Mouse (Mus musculus): ENCODE results near the gene Jph3.

Gene Jph3

DNA sequence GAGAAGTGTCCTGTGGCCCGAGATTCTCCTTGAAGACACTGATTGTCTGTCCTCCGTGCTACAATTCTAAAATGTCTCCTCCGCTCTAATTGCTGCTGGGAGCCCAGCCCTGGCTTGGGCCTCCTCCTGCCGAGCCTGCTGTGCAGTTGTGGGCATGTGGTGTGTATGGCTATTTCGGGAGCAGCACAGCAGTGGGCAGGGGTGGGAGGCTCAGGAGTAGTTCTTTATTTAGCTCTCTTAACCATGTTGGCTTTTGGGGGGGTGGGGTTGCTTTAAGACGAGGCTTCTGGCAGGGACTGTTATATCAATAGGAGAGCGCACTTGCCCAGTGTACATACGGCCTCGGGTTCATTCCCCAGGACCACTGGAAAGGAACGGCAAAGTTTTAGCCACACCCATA is 57.1 kb downstream of the Jph3 start:
- DNase-seq (ENCODE audit: low spot score in 2 of 2) = peak; percentile 49 to 77

DNA sequence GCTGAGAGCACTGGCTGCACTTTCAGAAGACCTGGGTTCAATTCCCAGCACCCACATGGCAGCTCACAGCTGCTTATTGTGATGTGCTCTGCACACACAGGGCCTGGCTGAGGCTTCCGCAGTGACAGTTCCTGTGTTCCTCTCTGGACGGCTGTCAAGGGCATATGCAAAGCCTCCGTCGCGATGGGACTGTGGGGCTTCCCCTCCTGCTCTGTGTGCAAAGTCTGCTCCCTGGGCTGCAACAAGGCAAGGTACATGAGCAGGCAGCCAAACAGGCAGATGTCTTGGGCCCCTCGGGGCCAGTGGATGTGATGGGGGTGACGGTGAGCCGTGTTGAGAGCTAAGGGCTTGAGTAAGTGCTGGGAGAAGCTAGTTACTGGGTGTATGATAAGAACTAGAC is 59.4 kb downstream of the Jph3 start:
- no peak for DNase-seq (ENCODE audit: low spot score in 2 of 2)

DNA sequence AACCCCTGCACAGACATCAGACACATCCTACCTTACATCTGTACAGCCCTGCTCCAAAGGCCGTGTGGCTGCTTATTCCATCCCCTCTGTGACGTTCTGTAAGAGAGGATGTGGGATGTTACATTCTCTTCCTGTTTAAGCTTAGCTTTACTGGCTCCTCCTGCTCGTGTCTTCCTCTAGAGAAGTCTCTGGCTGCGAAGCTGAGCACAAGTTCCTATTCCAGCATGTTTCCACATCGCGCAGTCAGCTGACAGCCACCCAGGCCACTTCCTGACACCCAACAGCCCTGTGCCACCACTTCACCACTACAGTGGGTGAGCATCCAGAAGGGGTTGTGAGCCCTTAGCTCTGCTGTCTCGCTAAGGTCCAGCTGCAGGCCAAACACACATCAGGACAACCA is 62.7 kb downstream of the Jph3 start:
- no peak for DNase-seq (ENCODE audit: low spot score in 2 of 2)

DNA sequence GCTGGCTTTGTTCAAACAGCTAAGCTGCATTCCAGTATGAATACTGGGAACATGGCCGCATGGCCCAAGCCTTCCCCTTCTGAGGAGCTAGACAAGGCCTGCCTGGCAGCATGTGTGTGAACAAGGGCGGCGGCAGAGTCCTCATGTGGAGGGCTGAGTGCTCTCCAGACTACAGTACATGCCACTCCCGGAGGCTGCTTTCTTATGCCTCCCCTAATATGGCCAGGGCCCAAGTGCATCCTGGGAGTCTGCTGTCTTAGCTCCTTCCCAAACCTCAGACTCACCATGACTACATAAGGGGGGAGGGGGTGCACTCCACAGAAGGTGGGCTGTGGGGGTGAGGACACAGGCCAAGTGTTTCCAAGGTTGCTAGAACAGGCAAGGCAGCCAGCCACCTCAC is 63.2 kb downstream of the Jph3 start:
- no peak for DNase-seq (ENCODE audit: low spot score in 2 of 2)

DNA sequence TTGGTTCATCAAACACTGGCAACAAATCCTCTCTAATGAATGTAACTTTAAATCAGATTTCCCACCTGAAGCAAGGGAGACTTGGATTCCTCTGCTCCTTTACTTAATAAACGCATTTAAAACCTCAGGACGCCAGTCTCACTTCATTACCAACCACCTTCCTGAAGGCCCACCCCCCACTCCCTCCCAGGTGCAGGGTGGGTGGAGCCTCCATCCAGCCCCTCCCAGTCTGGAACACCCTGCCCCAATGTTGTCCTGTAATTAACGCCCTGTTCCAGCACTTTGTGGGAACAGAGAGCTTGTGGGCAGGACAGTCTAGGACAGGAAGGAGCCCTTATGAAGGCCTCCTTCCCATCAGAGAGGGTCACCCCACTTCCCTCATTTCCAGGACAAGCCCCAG is 64.7 kb downstream of the Jph3 start:
- DNase-seq (ENCODE audit: low spot score in 2 of 2) = no peak

DNA sequence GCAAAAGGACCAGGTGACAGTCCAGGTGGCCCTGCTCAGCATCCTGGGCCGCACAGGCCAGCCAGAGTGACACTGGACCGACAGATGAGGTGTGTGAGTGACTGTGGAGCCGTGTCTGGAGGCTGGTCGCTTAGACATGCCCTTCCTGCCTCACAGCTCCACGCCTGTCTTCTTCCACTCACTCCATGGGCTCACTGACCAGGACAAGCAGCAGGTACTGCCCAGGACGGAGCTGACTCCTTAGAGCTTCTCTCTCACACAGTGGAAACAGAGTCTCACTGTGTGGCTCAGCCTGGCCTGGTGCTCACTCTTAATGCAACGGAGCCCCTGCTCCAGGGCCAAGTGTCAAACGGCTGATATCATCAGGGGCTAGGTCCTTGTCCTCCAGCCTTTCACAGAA is 66.0 kb downstream of the Jph3 start:
- no peak for DNase-seq (ENCODE audit: low spot score in 2 of 2)

DNA sequence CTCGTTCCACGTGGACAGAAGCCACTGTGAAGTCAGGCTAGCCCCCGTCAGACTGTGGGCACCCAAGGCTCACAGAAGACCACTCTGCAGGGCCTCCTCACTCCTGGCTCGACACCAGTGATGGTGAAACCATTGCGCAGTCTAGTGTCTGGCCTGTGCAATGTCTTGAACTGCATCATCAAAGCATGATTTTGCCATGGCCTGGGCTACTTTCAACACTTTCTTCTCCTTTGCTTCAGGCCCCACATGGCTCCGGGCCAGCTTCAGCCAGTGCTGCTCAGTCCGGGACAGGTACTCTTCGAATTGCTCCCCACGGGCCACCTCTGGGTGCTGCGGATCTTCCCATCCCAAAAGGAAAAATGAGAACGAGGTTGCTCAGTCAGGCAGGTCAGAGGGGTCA is 67.0 kb downstream of the Jph3 start:
- DNase-seq (ENCODE audit: low spot score in 2 of 2) = no peak

DNA sequence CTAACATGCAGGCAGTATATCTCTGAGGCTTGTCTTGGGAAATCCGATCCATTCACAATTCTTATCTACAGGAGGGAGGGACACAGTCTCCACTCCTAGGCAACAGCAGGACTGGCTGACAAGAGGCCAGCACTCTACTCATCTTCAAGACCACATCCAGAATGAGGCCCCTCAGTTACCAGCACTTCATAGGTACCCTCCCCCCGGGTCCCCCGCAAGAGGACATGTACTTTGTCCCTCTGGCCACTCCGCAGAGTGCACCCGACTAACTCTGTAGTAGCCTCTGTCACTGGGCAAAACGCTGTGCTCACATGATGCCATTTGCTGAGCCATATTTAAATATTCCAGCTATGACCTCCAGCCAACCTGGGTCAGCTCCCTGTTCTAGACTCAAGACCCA is 69.0 kb downstream of the Jph3 start:
- no peak for DNase-seq (ENCODE audit: low spot score in 2 of 2)

DNA sequence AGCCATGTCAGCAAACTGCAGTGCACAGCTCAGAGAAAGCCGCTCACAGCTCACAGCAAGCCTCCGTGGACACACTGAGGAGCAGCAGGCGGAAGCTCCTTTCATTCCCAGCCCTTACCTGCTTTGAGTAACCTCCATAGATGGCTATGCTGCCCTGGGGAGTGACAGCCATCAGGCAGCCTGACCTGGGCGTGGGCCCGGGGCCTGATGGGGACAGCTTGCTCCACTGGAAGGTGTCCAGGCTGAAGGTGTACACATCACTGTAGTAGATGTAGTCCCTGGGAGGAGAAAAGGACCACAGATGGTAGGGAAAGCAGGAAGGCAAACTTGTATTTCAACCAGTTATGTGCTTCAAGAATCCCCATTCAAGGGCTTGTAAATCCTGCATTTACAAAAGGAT is 75.4 kb downstream of the Jph3 start:
- DNase-seq (ENCODE audit: low spot score in 2 of 2) = no peak

DNA sequence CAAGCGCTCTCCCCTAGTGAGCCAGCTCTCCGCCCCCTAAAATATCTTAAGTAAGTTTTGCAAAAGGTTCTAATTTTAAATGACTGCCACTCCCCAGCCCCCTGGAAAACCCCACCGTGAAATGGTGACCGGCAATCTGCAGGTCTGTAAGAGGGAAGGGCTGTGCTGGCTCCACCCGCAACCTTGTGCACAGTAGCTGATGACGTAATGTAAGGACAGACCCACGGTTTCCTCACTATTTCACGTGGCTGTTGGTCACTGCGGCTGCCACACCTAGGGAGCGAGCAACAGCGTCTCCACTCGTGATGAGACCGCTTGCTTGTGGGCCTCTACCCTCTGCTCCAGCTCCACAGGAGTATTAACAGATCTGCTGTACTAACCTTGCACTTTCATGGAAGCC is 76.7 kb downstream of the Jph3 start:
- DNase-seq (ENCODE audit: low spot score in 2 of 2) = no peak

DNA sequence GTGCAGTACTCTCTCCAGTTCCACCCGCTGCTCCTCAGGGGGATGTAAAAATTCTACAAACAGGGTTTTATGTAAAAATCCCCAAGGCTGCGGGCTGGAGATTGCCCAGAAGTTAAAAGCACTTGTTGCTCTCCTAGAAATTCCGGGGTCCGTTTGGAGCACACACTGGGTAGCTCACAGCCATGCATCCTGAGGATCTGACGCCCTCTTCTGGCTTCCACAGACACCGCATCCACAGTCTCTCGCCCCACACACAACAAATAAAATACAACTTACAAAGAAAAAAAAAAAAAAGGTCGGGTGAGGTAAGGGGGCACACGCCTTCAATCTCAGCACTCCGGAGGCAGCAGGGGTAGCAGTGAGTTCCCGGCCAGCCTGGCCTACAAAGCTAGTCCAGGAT is 78.6 kb downstream of the Jph3 start:
- DNase-seq (ENCODE audit: low spot score in 2 of 2) = no peak

DNA sequence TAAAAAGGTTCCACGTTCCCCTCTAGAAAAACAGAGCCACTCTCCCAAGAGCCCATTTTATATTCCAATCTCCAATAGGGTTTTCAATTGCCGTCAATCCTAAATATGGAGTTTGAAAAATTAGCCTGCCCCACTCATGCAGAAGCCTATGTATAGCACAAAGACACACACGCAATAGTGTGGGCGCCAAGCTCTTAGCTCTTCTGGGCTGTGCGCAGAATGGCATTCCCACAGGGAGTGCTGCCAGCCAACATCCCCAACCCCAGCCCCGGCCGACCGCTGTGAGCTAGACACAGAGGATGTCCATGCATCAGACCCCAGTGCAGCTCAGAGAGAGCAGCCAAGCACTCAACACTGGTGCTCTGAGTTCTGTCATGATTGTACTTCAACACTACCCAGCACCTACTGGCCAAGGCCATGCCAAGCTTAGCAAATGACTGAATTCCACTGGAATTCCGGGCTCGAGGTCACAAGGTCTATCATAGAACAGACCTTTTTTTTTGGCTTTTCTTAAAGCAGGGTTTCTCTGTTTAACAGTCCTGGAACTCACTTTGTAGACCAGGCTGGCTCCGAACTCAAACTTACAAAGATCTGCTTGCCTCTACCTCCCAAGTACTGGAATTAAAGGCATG is 80.2 kb downstream of the Jph3 start:
- peak in 1 of 2 experiments; percentile 68 for DNase-seq (ENCODE audit: low spot score in 2 of 2)

DNA sequence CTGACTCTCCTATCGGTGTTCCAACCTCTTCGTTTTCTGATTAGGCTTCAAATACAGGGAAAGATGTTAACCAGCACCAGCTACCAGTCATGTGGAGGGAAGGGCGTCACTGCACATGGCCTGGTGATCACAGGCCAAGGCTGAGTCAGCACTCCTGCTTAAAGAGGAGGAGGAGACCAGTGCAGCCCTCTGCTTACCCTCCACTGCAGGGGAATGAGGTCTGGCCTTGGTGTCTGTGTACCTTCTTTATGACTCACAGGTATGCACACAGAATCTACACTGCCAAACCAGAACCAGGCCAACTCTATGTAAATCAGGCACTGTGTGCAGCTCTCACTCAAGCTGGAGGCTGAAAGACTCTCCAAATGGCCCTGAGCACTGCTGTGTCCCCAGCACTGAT is 82.1 kb downstream of the Jph3 start:
- no peak for DNase-seq (ENCODE audit: low spot score in 2 of 2)

DNA sequence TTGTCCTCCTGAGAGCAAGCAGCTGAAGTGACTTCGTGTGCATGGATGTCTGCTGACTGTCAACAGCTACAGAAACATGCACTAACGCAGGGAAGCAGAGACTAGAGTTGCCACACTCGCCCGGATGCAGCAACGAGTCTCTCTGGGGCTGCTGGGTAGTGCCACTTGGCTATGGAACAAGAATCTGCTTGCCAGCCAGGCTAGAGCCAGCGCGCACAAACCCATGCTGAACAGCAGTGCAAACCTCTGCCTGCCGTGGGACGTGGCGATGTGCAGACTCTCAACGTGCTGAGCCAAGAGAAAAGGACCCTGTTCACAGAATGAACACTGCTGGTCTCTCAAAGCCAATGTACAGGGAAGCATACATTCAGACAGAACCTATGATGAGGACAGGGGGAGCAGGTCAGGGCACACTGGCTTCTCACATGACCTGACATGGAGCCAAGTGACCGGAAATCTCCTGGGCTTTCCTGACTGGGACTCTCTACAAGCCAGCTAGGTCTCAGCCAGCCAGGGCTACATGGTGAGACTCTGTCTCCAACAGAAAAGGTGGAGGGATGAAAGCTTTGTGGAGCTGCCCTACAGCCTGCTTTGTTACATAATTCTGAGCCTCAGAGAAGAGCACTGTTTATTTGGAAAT is 82.6 kb downstream of the Jph3 start:
- DNase-seq (ENCODE audit: low spot score in 2 of 2) = no peak

DNA sequence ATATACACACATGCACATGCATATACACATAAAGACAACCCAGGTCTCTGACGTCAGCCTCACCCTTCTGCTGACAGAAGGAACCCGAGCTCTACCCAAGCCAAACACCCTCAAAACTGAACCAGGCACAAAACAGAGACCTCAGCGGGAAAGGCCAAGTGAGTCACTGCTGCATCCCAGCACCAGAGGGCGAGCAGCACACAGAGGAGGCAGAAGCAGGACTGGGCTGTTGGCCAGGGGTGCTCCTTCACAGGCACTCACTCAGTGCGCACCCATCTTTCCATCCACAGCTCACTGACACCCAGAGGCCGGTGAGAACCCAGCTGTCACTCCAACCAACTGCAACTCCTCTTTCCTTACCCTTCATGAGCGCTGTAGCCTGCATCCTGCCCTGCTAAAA is 88.8 kb downstream of the Jph3 start:
- DNase-seq (ENCODE audit: low spot score in 2 of 2) = no peak

DNA sequence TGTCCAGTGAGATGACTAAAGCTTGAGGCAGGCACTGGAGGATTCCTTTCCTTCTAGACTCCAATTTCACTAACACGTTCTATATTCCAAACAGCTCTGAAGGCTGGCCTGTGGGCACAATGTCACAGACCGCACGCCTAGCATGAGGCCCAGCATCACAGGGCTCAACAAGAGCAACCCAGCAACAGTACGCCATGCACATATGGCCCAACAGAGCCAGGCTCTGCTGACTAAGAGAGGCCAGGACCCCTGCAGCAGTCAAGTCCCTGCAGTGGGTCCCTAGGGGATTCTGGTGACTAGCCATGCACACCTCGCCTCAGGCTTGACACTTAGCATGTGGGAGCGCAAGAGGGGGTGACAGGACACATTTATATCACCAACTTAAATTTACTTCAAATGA is 91.4 kb downstream of the Jph3 start:
- DNase-seq (ENCODE audit: low spot score in 2 of 2) = no peak

DNA sequence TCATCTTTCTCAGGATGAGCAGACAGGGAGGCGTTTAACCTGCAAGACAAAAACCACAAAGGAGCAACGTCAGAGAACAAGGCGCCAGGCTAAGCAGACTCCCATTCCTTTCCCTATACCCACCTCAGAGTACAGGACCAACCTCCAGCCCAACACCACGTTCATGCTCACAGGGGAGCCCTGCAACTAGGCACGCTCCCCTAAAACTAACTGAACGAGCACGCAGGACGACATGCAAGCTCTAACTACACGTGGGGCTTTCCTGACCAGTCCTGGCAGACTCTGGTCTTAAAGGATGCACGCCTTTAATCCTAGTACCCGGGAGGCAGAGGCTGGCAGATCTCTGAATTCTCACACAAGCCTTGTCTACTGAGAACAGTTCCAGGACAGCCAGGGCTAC is 91.9 kb downstream of the Jph3 start:
- no peak for DNase-seq (ENCODE audit: low spot score in 2 of 2)

DNA sequence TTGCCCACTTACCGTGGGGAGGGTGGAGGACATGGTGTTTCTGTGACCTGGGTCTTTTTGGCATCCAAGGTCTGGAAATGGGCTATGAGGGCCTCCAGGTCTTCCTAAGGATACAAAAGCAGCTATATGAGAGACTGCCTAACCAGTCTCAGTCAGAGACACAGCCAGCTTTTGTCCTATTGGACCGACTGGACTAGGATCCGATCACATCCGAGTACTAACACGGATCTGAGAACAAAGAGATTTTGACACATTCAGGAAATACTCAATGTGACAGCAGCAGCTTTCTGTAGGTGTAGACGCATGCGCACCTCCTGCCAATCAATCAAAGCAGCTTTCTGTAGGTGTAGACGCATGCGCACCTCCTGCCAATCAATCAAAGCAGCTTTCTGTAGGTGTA is 92.3 kb downstream of the Jph3 start:
- DNase-seq (ENCODE audit: low spot score in 2 of 2) = no peak

DNA sequence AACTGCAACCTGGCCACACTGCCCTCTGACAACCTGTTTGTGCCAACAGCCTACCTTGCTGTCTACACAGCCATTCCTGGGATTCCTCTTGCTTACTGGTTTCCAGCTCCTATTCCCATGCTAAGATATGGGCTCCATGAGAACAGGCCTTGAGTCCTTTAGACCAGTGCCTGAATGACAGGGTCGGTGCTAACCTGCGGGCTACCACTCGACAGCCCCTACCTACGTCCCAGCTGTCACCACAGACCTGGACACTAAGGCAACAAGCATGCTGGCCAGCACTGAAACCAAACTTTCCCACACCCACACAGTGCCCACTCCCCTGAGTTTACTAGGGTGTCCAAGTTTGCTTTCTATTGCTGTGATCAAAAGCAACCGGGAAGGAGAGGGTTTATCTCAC is 98.3 kb downstream of the Jph3 start:
- no peak for DNase-seq (ENCODE audit: low spot score in 2 of 2)

DNA sequence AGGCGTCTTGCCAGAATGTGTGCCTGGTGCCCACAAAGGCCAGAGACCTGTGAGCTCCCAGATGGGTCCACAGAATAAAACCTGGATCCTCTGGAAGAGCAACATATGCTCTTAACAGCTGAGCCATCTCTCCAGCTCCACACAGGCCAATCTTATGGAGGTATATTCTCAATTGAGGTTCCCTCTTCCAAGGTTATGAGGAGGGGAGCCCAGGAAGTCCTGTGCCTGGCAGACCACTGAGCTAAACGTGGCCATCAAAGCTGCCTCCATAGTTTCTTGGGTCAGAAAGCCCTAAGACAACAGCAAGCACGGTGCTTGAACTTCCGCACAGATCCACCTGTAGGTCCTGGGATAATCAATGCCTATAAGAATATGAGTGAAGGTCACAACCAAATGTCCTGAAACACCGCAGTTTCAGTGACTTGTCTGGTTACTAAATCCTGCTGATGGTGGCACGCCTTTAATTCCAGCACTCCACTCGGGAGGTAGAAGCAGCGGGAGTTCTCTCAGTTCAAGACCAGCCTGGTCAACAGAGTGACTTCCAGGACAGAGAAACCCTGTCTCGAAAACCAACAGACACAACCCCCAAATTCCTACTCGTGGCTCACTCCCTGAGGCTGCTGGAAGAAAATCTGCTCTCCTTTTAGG is 99.1 kb downstream of the Jph3 start:
- no peak for DNase-seq (ENCODE audit: low spot score in 2 of 2)

DNA sequence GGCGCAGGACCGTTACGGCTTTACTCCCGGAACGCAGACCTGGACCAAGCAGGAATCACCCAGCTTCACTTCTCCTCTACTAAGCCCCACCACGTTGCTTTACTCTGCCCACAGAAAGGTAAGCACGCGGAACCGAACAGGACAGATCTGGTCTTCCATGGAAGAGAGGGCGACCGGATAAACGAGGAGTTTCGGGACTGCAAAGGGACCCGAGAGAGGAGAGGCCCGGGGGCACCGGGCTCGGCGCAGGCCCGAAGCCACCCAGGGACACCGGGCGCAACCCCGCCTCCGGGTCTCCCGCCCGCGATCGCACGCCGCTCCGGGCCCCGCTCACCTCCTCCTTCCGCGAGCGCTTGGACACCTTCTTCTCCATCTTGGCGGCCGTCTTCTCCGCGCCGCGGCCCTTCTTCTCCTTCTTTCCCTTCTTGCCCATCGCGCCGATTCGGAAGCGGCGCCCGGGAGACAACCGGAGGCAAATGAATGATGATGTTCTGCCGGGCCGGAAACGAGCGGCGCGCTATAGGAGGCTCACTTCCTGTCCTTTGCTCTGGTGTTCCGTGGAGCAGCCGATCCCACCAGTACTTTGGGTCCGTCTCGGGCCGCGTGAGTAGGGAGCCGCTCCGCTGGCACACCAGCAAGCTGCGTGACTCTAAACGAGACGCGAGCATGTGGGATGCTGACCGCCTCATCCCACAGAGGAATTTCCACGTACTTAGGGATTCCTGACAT is 99.8 kb downstream of the Jph3 start, which contains the start of gene Klhdc4:
Gene Klhdc4 (minus strand): TSS at position 522 of the 729 bp plus-strand sequence.
- peak; percentile 66 to 92 for DNase-seq (ENCODE audit: low spot score in 2 of 2)

DNA sequence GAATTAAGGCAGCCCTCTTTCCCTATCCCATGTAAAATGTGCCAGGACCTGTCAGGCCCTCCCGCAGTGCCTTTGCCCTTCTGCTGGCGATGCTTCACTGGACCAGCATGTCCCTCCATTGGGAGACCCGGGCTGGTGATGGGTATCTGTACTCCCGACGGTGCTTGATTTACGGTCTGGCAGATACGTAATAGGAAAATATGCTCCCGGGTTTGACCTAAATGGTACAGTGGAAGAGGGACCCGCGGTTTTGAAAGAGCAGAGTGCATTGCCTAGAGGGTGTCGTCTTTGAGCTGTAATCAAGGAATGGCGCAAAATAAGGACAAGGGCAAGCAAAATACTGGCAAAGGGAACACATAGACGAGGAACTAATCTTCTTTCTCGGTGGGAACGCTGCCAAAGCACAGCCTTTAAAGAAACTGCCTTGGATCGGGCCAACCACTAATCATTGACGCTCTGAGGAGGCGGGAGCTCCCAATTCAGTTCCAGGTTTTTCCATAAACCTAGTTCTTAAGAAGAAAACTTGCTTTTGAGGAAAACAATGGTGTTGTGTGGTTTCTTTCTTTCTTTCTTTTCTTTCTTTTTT is 100.4 kb downstream of the Jph3 start:
- DNase-seq (ENCODE audit: low spot score in 2 of 2) = no peak

Measured in left cerebral cortex, adult 9 months (tissue).